Mouse (Mus musculus): ENCODE measurements at regions not wholly inside any gene's neighbourhood (a gene's known extent, or its start where the extent isn't known, plus 50 kb on each side); places are given as distances from the start of the nearest gene placed in this dataset.

GRCm38 (mm10) chr9:31971801-31972628, 58.8 kb upstream of the Barx2 start:
- Histone ChIP-seq H3K9ac (no peak overlapping the region), H3K36me3 (no peaks in the 10 kb centered on the region), H3K4me1 (replicated peaks) (peaks cover 14% of the 10 kb centered on the region), H3K9me3 (replicated peaks) (no peaks in the 10 kb centered on the region), H3K4me3 (no peak overlapping the region), H3K4me2 (peak overlapping the region; percentile 49), H3K27me3 (replicated peaks) (no peaks in the 10 kb centered on the region; the same call in 1 of the 2 replicates), H3K27ac (ENCODE audit: poor library complexity, severe bottlenecking) (peak overlapping the region; percentile 72)
- 6% methylated on average over 7 of the region's 7 CpGs for WGBS
- ATAC-seq (ENCODE audit: insufficient number of reproducible peaks, low FRiP score), result peak; percentile 91

DNA sequence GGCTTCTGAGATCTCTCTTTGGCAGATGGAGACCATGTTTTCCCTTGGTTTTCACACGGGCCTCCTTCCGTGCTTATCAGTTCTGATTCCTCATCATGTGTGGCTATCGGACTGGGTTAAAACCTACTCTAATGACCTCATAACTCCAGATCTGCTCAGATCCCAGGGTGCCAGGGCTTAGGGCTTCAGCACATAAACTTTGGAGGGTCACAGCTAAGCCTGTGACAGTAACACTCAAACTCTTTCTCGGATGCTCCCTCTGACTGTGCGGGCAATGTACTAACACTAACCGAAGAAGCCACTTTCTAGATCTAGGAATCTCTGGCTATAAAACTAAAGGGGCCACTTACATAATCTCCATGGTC, 59.3 kb upstream of the Barx2 start:
- H3K36me3 ChIP-seq, result no peaks in the 10 kb centered on the region
- H3K27me3 ChIP-seq (replicated peaks), result no peaks in the 10 kb centered on the region; the same call in 1 of the 2 replicates
- H3K4me2 ChIP-seq, result peak overlapping the region; percentile 49
- no peak overlapping the region for H3K9ac ChIP-seq
- H3K4me1 ChIP-seq (replicated peaks), result peaks cover 14% of the 10 kb centered on the region
- H3K27ac ChIP-seq (ENCODE audit: poor library complexity, severe bottlenecking), result peak overlapping the region; percentile 72; the same call in 1 of the 2 replicates
- 32% methylated on average over 6 of the region's 6 CpGs for WGBS
- no peak for ATAC-seq (ENCODE audit: insufficient number of reproducible peaks, low FRiP score)
- no peaks in the 10 kb centered on the region for H3K9me3 ChIP-seq (replicated peaks)
- no peak overlapping the region for H3K4me3 ChIP-seq

GRCm38 (mm10) chr9:31976191-31976590, 62.9 kb upstream of the Barx2 start:
- ATAC-seq (ENCODE audit: insufficient number of reproducible peaks, low FRiP score), result no peak
- no peak overlapping the region for H3K4me2 ChIP-seq
- H3K4me3 ChIP-seq, result no peak overlapping the region
- H3K9me3 ChIP-seq (replicated peaks), result 0 out of 2 replicates have a peak, but pooled peaks cover 3% of the 10 kb centered on the region
- H3K4me1 ChIP-seq (replicated peaks), result peaks cover 18% of the 10 kb centered on the region
- no peak overlapping the region for H3K9ac ChIP-seq
- 66% methylated on average over 2 of the region's 2 CpGs for WGBS
- no peaks in the 10 kb centered on the region; the same call in 1 of the 2 replicates for H3K27me3 ChIP-seq (replicated peaks)
- no peak overlapping the region for H3K27ac ChIP-seq (ENCODE audit: poor library complexity, severe bottlenecking)
- no peaks in the 10 kb centered on the region for H3K36me3 ChIP-seq

- H3K9me3 ChIP-seq (replicated peaks), result 0 out of 2 replicates have a peak, but pooled peaks cover 3% of the 10 kb centered on the region
- H3K27me3 ChIP-seq (replicated peaks), result no peaks in the 10 kb centered on the region; the same call in 1 of the 2 replicates
- H3K36me3 ChIP-seq, result no peaks in the 10 kb centered on the region
- H3K9ac ChIP-seq, result no peak overlapping the region
- WGBS, result 94% methylated on average over 2 of the region's 2 CpGs
- no peak overlapping the region for H3K4me2 ChIP-seq
- no peak for ATAC-seq (ENCODE audit: insufficient number of reproducible peaks, low FRiP score)
- peaks cover 7% of the 10 kb centered on the region for H3K4me1 ChIP-seq (replicated peaks)
- H3K27ac ChIP-seq (ENCODE audit: poor library complexity, severe bottlenecking), result no peak overlapping the region
- no peak overlapping the region for H3K4me3 ChIP-seq
Observed at GRCm38 (mm10) chr9:31978071-31978470, 64.8 kb upstream of the Barx2 start.

DNA sequence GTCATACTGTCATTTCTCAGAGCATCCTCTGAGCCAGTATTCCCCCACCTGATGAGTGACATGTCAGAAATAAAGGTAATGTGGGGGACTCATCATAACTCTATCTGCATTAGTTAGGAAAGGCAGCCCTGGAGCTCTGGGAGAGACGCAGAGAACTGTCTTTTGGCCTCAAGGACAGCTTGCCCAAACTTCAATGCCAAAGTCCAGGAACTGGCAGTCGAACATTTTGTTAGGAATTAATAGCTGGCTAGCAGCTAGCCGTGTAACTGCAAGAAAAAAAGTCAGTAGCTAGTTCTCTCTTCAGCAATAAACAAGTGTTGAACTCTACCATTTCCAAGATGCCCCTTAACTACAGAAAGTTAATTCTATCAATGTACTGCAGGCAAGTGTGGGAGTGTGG, 65.9 kb upstream of the Barx2 start:
- Histone ChIP-seq H3K9ac (no peak overlapping the region), H3K4me1 (replicated peaks) (peaks cover 19% of the 10 kb centered on the region), H3K27me3 (replicated peaks) (no peaks in the 10 kb centered on the region; the same call in 1 of the 2 replicates), H3K4me2 (no peak overlapping the region), H3K9me3 (replicated peaks) (0 out of 2 replicates have a peak, but pooled peaks cover 3% of the 10 kb centered on the region), H3K27ac (ENCODE audit: poor library complexity, severe bottlenecking) (no peak overlapping the region), H3K36me3 (no peaks in the 10 kb centered on the region), H3K4me3 (no peak overlapping the region)
- WGBS, result 78% methylated on average over 3 of the region's 3 CpGs
- no peak for ATAC-seq (ENCODE audit: insufficient number of reproducible peaks, low FRiP score)

DNA sequence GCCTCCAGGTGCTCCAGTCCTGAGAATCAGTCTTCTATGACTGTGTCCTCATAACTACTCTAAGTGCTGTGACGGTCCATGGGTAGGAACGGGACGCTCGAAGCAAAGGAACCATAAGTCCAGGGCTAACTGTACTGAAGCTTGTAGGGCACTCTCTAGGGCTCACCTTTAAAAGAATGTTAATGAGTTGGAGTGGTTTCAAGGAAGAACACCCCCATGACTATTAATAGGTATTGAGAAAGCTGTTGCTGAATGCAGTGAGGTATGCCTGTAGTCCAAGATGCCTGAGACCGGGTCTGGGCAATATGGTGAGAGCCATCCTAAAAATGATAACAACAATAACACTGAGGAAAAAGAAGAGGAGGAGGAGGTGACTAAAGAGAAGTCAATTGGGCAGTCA, 67.2 kb upstream of the Barx2 start:
- Histone ChIP-seq H3K36me3 (no peaks in the 10 kb centered on the region), H3K4me3 (no peak overlapping the region), H3K4me1 (replicated peaks) (peaks cover 26% of the 10 kb centered on the region), H3K27me3 (replicated peaks) (no peaks in the 10 kb centered on the region), H3K27ac (ENCODE audit: poor library complexity, severe bottlenecking) (peak overlapping the region; percentile 29; the same call in 1 of the 2 replicates), H3K9ac (no peak overlapping the region), H3K9me3 (replicated peaks) (0 out of 2 replicates have a peak, but pooled peaks cover 3% of the 10 kb centered on the region), H3K4me2 (peak overlapping the region; percentile 31)
- ATAC-seq (ENCODE audit: insufficient number of reproducible peaks, low FRiP score), result 0 out of 2 replicates have a peak, but pooled peaks have one; percentile 18
- whole genome bisulfite sequencing, result 45% methylated on average over 5 of the region's 5 CpGs

GRCm38 (mm10) chr9:31983759-31984586, 70.7 kb upstream of the Barx2 start:
- H3K9me3 ChIP-seq (replicated peaks), result no peaks in the 10 kb centered on the region
- peak overlapping the region; percentile 65 for H3K27ac ChIP-seq (ENCODE audit: poor library complexity, severe bottlenecking)
- WGBS, result 36% methylated on average over 12 of the region's 12 CpGs
- H3K36me3 ChIP-seq, result no peaks in the 10 kb centered on the region
- H3K4me1 ChIP-seq (replicated peaks), result peaks cover 26% of the 10 kb centered on the region
- no peaks in the 10 kb centered on the region for H3K27me3 ChIP-seq (replicated peaks)
- ATAC-seq (ENCODE audit: insufficient number of reproducible peaks, low FRiP score), result no peak
- no peak overlapping the region for H3K4me2 ChIP-seq
- H3K4me3 ChIP-seq, result no peak overlapping the region
- H3K9ac ChIP-seq, result no peak overlapping the region

DNA sequence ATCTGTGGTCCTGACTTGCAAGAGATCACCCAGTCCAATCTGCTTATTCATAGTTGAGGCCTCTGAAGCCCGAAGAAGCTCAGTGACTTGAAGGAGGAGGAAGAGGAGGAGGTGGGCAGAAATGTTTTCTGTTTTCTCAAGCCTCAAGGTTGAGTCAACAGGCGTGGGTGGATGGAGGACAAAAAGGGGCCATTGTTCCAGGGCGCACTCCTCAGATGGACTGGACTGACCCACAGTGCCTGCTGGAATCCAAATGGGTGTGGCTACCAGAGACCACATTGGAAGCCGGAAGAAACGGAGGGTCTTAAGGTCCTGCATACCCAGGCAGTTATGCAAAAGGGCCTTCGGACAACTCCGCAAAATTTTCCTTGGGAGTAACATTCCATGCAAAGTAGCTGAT, 75.6 kb upstream of the Barx2 start:
- 60% methylated on average over 7 of the region's 7 CpGs for WGBS
- no peak overlapping the region for H3K9ac ChIP-seq
- H3K27me3 ChIP-seq (replicated peaks), result no peaks in the 10 kb centered on the region
- H3K4me2 ChIP-seq, result no peak overlapping the region
- no peaks in the 10 kb centered on the region for H3K9me3 ChIP-seq (replicated peaks)
- H3K36me3 ChIP-seq, result no peaks in the 10 kb centered on the region
- H3K4me3 ChIP-seq, result no peak overlapping the region
- no peak overlapping the region for H3K27ac ChIP-seq (ENCODE audit: poor library complexity, severe bottlenecking)
- peaks cover 17% of the 10 kb centered on the region for H3K4me1 ChIP-seq (replicated peaks)
- ATAC-seq (ENCODE audit: insufficient number of reproducible peaks, low FRiP score), result no peak

- Histone ChIP-seq H3K27me3 (replicated peaks) (no peaks in the 10 kb centered on the region), H3K4me1 (replicated peaks) (peaks cover 9% of the 10 kb centered on the region; the same call in 1 of the 2 replicates), H3K36me3 (no peaks in the 10 kb centered on the region), H3K9me3 (replicated peaks) (no peaks in the 10 kb centered on the region), H3K4me3 (no peak overlapping the region), H3K4me2 (no peak overlapping the region), H3K27ac (ENCODE audit: poor library complexity, severe bottlenecking) (no peak overlapping the region), H3K9ac (no peak overlapping the region)
- ATAC-seq (ENCODE audit: insufficient number of reproducible peaks, low FRiP score), result no peak
- 65% methylated on average over 17 of the region's 17 CpGs for WGBS
Observed at GRCm38 (mm10) chr9:31989581-31990360, 76.5 kb upstream of the Barx2 start.

DNA sequence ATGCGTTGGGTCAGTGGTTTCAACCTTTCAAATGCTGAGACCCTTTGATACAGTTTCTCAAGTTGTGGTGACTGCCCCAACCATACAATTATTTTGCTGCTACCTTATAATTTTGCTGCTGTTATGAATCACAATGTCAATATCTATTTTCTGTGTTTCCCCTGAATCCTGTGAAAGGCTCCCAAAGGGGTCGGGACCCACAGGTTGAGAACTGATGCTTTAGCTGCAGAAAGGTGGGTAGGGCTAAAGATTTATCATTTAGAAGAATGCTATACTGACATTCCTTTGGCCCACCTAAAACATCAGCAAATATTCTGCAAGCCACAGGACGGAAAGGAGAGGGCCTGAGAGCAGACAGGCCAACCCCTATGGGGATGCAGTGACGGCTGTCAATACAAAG, 77.2 kb upstream of the Barx2 start:
- Histone ChIP-seq H3K4me2 (no peak overlapping the region), H3K9ac (no peak overlapping the region), H3K9me3 (replicated peaks) (no peaks in the 10 kb centered on the region), H3K4me3 (no peak overlapping the region), H3K36me3 (no peaks in the 10 kb centered on the region), H3K27ac (ENCODE audit: poor library complexity, severe bottlenecking) (no peak overlapping the region), H3K27me3 (replicated peaks) (no peaks in the 10 kb centered on the region), H3K4me1 (replicated peaks) (peaks cover 11% of the 10 kb centered on the region)
- 93% methylated on average over 4 of the region's 4 CpGs for WGBS
- ATAC-seq (ENCODE audit: insufficient number of reproducible peaks, low FRiP score), result no peak

Data from heart, embryonic 12.5 days (tissue).